Mouse (Mus musculus): Measurements from ENCODE around the gene Gm36028.

Gm36028 gene

GRCm38 (mm10) chr16:37857495-37857894 lies 3.5 kb downstream of the Gm36028 start:
- DNase-seq: no peak

GRCm38 (mm10) chr16:37856327-37856726 lies 4.6 kb downstream of the Gm36028 start:
- DNase-seq: no peak

GRCm38 (mm10) chr16:37855583-37855982 lies 5.4 kb downstream of the Gm36028 start:
- no peak for DNase-seq

- no peak for DNase-seq
Measured at GRCm38 (mm10) chr16:37854593-37854992, 6.4 kb downstream of the Gm36028 start.

- DNase-seq: no peak
Measured at GRCm38 (mm10) chr16:37854054-37854453, 6.9 kb downstream of the Gm36028 start.

- no peak for DNase-seq
Measured at GRCm38 (mm10) chr16:37853279-37853678, 7.7 kb downstream of the Gm36028 start.

GRCm38 (mm10) chr16:37851366-37851765 lies 9.6 kb downstream of the Gm36028 start:
- DNase-seq: no peak

GRCm38 (mm10) chr16:37847081-37847480 lies 13.9 kb downstream of the Gm36028 start:
- no peak for DNase-seq

GRCm38 (mm10) chr16:37845202-37845925 lies 15.6 kb downstream of the Gm36028 start:
- no peak for DNase-seq

- DNase-seq: no peak
Measured at GRCm38 (mm10) chr16:37843740-37844139, 17.2 kb downstream of the Gm36028 start.

- no peak for DNase-seq
Measured at GRCm38 (mm10) chr16:37842439-37842838, 18.5 kb downstream of the Gm36028 start.

GRCm38 (mm10) chr16:37837571-37837970 lies 23.4 kb downstream of the Gm36028 start:
- no peak for DNase-seq

- no peak for DNase-seq
Measured at GRCm38 (mm10) chr16:37831041-37831440, 29.9 kb downstream of the Gm36028 start.

- no peak for DNase-seq
Measured at GRCm38 (mm10) chr16:37826286-37826685, 34.7 kb downstream of the Gm36028 start.

- DNase-seq: no peak
Measured at GRCm38 (mm10) chr16:37824778-37825505, 36.0 kb downstream of the Gm36028 start.

- DNase-seq: peak; percentile 58
Measured at GRCm38 (mm10) chr16:37823949-37824348, 37.0 kb downstream of the Gm36028 start.

- no peak for DNase-seq
Measured at GRCm38 (mm10) chr16:37817986-37818385, 43.0 kb downstream of the Gm36028 start.

GRCm38 (mm10) chr16:37814383-37814971 lies 46.5 kb downstream of the Gm36028 start:
- DNase-seq: no peak

- DNase-seq: no peak
Measured at GRCm38 (mm10) chr16:37813691-37814382, 47.1 kb downstream of the Gm36028 start.

GRCm38 (mm10) chr16:37812474-37812886 lies 48.5 kb downstream of the Gm36028 start:
- DNase-seq: peak; percentile 74

GRCm38 (mm10) chr16:37811874-37812273 lies 49.1 kb downstream of the Gm36028 start:
- DNase-seq: no peak

- no peak for DNase-seq
Measured at GRCm38 (mm10) chr16:37809623-37809992, 51.3 kb downstream of the Gm36028 start.

GRCm38 (mm10) chr16:37808866-37809622 lies 51.9 kb downstream of the Gm36028 start:
- DNase-seq: no peak

Measured in cerebellum, adult 11 months (tissue).